Comparison of ENCODE assay signal across 7 mouse cellular contexts in genomic region chr16:4212167-4212962, GRCm38 (mm10). TPM values are rescaled to one million over a fixed set of nuclear protein-coding genes. Genes with fewer than 3 reads are reported as not detected.
DNase-seq lines count a peak whose midpoint lies in the region; ATAC-seq and TF ChIP-seq lines count a peak whose summit lies in the region.

No protein-coding gene starts in this region.

- no peak for DNase-seq in thymus, adult 2 months
- DNase-seq in thymus, postnatal 14 days, result no peak
- DNase-seq in adrenal gland, postnatal 10 days, result no peak
- no peak for DNase-seq in gastrocnemius, postnatal 25 days

- peak overlapping the region; percentile 51 for H3K4me2 ChIP-seq in embryonic facial prominence, embryonic 15.5 days (replicated peaks)
- peak overlapping the region; percentile 76 for H3K4me2 ChIP-seq in limb, embryonic 12.5 days

- H3K9me3 ChIP-seq in embryonic facial prominence, embryonic 15.5 days (replicated peaks), result no peaks in the 10 kb centered on the region
- H3K9me3 ChIP-seq in limb, embryonic 12.5 days, result no peaks in the 10 kb centered on the region

- peak overlapping the region; percentile 87 for H3K4me3 ChIP-seq in thymus, adult 2 months (ENCODE audit: control insufficient read depth, insufficient read depth, low read length)
- H3K4me3 ChIP-seq in embryonic facial prominence, embryonic 15.5 days (replicated peaks), result peak overlapping the region; percentile 88
- peak overlapping the region; percentile 96 for H3K4me3 ChIP-seq in limb, embryonic 12.5 days (replicated peaks)
- peak overlapping the region; percentile 98 for H3K4me3 ChIP-seq in small intestine, adult 2 months (ENCODE audit: low read depth, low read length)

- peaks cover 5% of the 10 kb centered on the region for H3K4me1 ChIP-seq in thymus, adult 2 months (replicated peaks; ENCODE audit: control insufficient read depth, insufficient read depth, low read length)
- H3K4me1 ChIP-seq in embryonic facial prominence, embryonic 15.5 days, result peaks cover 17% of the 10 kb centered on the region
- peaks cover 18% of the 10 kb centered on the region for H3K4me1 ChIP-seq in limb, embryonic 12.5 days (replicated peaks)
- H3K4me1 ChIP-seq in small intestine, adult 2 months (ENCODE audit: control insufficient read depth, insufficient read depth, insufficient read length, low read length), result peaks cover 11% of the 10 kb centered on the region; the same call in 1 of the 2 replicates

- H3K27me3 ChIP-seq in thymus, adult 2 months (ENCODE audit: control insufficient read depth, insufficient read depth, low read length), result no peaks in the 10 kb centered on the region
- no peaks in the 10 kb centered on the region; the same call in 1 of the 2 replicates for H3K27me3 ChIP-seq in embryonic facial prominence, embryonic 15.5 days
- H3K27me3 ChIP-seq in limb, embryonic 12.5 days, result peaks cover 21% of the 10 kb centered on the region
- H3K27me3 ChIP-seq in small intestine, adult 2 months (ENCODE audit: control insufficient read depth, insufficient read depth, low read length), result no peaks in the 10 kb centered on the region

- peak overlapping the region; percentile 97 for H3K9ac ChIP-seq in embryonic facial prominence, embryonic 15.5 days
- peak overlapping the region; percentile 93 for H3K9ac ChIP-seq in limb, embryonic 12.5 days (replicated peaks)

- H3K27ac ChIP-seq in thymus, adult 2 months (ENCODE audit: control insufficient read depth, insufficient read depth, low read length), result no peak overlapping the region
- H3K27ac ChIP-seq in embryonic facial prominence, embryonic 15.5 days (replicated peaks), result peak overlapping the region; percentile 99
- peak overlapping the region; percentile 95 for H3K27ac ChIP-seq in limb, embryonic 12.5 days
- H3K27ac ChIP-seq in small intestine, adult 2 months (ENCODE audit: insufficient read depth, low read depth, low read length), result no peak overlapping the region

- TF ChIP-seq CTCF in thymus, adult 2 months (IDR thresholded peaks at IDR 0.05; ENCODE audit: borderline replicate concordance, control insufficient read depth, extremely low read depth, insufficient read depth, low read length, poor library complexity), result no peak
- TF ChIP-seq CTCF in small intestine, adult 2 months (IDR thresholded peaks at IDR 0.05; ENCODE audit: extremely low read depth, insufficient read length, insufficient replicate concordance, low read depth, low read length), result no peak

- WGBS in thymus, adult 2 months, result 3% methylated on average over 23 of the region's 23 CpGs
- WGBS in embryonic facial prominence, embryonic 15.5 days, result 2% methylated on average over 23 of the region's 23 CpGs
- 13% methylated on average over 23 of the region's 23 CpGs for WGBS in limb, embryonic 12.5 days
- 2% methylated on average over 23 of the region's 23 CpGs for WGBS in small intestine, adult 2 months

- no peak for ATAC-seq in embryonic facial prominence, embryonic 15.5 days (ENCODE audit: insufficient number of reproducible peaks, low FRiP score, low TSS enrichment, low read depth)
- ATAC-seq in limb, embryonic 12.5 days (ENCODE audit: insufficient number of reproducible peaks, insufficient read depth, low FRiP score, low TSS enrichment, low read depth), result no peak; the same call in 1 of the 2 replicates

- H3K36me3 ChIP-seq in thymus, adult 2 months (ENCODE audit: control insufficient read depth, insufficient read depth, low read length), result no peaks in the 10 kb centered on the region; the same call in 1 of the 2 replicates
- 0 out of 2 replicates have a peak, but pooled peaks cover 3% of the 10 kb centered on the region for H3K36me3 ChIP-seq in embryonic facial prominence, embryonic 15.5 days
- peaks cover 12% of the 10 kb centered on the region; the same call in 1 of the 2 replicates for H3K36me3 ChIP-seq in limb, embryonic 12.5 days
- peaks cover 5% of the 10 kb centered on the region; the same call in 1 of the 2 replicates for H3K36me3 ChIP-seq in small intestine, adult 2 months (ENCODE audit: control insufficient read depth, insufficient read depth, low read length)

- no peak for TF ChIP-seq POLR2A in thymus, adult 2 months (IDR thresholded peaks at IDR 0.05; ENCODE audit: control insufficient read depth, extremely low read depth, insufficient read depth, low read length, poor library complexity)
- TF ChIP-seq POLR2A in small intestine, adult 2 months (IDR thresholded peaks at IDR 0.05; ENCODE audit: low read depth, low read length), result no peak

RNA-seq across cellular contexts. Expression of gene Crebbp, which starts 1.4 kb away (rescaled TPM):
- polyA plus RNA-seq in thymus, adult 2 months (2012; rRNA removed), result 56.9 and 76.8 TPM in 2 replicates
- 36.1 TPM in 2 replicates for polyA plus RNA-seq in embryonic facial prominence, embryonic 15.5 days (2015; fragmentation: Nextera tagmentation; extraction: Ambion mirVana)
- polyA plus RNA-seq in limb, embryonic 12.5 days (2016; fragmentation: Nextera tagmentation; extraction: Ambion mirVana), result 42.9 and 44.1 TPM in 2 replicates
- polyA plus RNA-seq in small intestine, adult 2 months (2012; rRNA removed), result 17.0 and 39.3 TPM in 2 replicates
- 10 to 100 TPM; 46.5 to 54.6 TPM for total RNA-seq in adrenal gland, postnatal 10 days (2021)
- total RNA-seq in gastrocnemius, postnatal 25 days (2021), result 10 to 100 TPM; 26.3 to 29.6 TPM

Comparison
In these comparisons a context has a peak if more than half of its experiments do, and no peak if none do; other contexts are left out.
1. H3K27ac ChIP-seq: peak in embryonic facial prominence, embryonic 15.5 days (single experiment) and limb, embryonic 12.5 days (single experiment); none in thymus, adult 2 months (single experiment) and small intestine, adult 2 months (single experiment).
2. Peak in every context shown above with its lines, with median percentiles within 50 percentile points of each other: H3K4me3 ChIP-seq.